Mouse (Mus musculus) stomach, embryonic 16.5 days (tissue): ENCODE measurements at regions not wholly inside any gene's neighbourhood (a gene's known extent, or its start where the extent isn't known, plus 50 kb on each side); places are given as distances from the start of the nearest gene placed in this dataset.

Source experiments
- ATAC-seq: fragments of 200-750 bp; cut with Nextera tagmentation; 2 replicates; pipeline ENCODE4 v1.8.0; 2017; ENCODE audit warnings: moderate number of reproducible peaks, moderate TSS enrichment; ENCODE audit not compliant: insufficient read depth, low FRiP score
- H3K27ac ChIP-seq: fragments of 300-500 bp; sonication (generic); 2 replicates; pipeline ENCODE4 v1.5.1; 2014; ENCODE audit warnings: low read length
- H3K27me3 ChIP-seq: fragments of 300-500 bp; sonication (generic); 2 replicates; pipeline ENCODE4 v1.6.1; 2014; ENCODE audit warnings: low read length, control low read depth, mixed read lengths; ENCODE audit not compliant: control insufficient read depth, insufficient read depth
- H3K36me3 ChIP-seq: fragments of 300-500 bp; sonication (generic); 2 replicates; pipeline ENCODE4 v1.6.1; 2014; ENCODE audit warnings: low read length; ENCODE audit not compliant: control insufficient read depth, insufficient read depth
- H3K4me1 ChIP-seq: fragments of 300-500 bp; sonication (generic); 2 replicates; pipeline ENCODE4 v1.6.1; 2014; ENCODE audit warnings: low read length, control low read depth, mixed read lengths; ENCODE audit not compliant: control insufficient read depth, insufficient read depth
- H3K4me2 ChIP-seq: fragments of 300-500 bp; sonication (generic); 2 replicates; pipeline ENCODE4 v1.6.1; 2014; ENCODE audit warnings: low read depth, low read length, mixed read lengths
- H3K4me3 ChIP-seq: fragments of 300-500 bp; sonication (generic); replicated peaks from 2 replicates; pipeline ENCODE4 v1.5.1; 2014; ENCODE audit warnings: mild to moderate bottlenecking, low read length
- H3K9ac ChIP-seq: fragments of 300-500 bp; sonication (generic); 2 replicates; pipeline ENCODE4 v1.6.1; 2014; ENCODE audit warnings: low read length
- H3K9me3 ChIP-seq: fragments of 300-500 bp; sonication (generic); replicated peaks from 2 replicates; pipeline ENCODE4 v1.6.1; 2016; ENCODE audit warnings: low read length, control low read depth; ENCODE audit not compliant: control insufficient read depth
- WGBS: fragments of 180-500 bp; shearing (Covaris S2); extraction: QIAGEN DNeasy Blood & Tissue Kit; methylation state at CpG from one replicate; pipeline ENCODE4 v1.1.7; 2014; 5-methylcytosine and 5-hydroxymethylcytosine counted together

GRCm38 (mm10) chr4:32140068-32140467 is 98.5 kb upstream of the Bach2 start:
- no peak for ATAC-seq
- 75% methylated on average over 2 of the region's 2 CpGs for WGBS

DNA sequence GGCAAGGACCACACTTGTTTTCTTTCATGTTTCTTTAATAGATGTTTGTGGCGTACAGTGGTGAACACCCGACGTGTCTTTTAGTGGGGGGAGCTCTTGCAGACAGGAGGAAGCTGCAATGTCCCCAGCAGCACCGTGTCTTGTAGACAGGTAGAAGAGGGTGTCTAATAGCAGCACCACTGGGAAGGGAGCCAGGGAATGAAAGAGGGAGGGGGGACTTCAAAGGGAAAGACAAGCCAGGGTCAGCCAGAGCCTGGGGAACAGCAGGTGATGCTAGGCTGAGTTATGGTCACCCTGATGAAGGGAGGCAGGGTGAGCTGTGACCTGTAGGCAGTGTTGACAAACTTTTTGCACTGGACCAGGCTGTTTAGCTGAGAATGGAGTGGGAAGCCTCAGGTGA is 96.4 kb upstream of the Bach2 start:
- no peak overlapping the region for H3K9ac ChIP-seq
- no peak overlapping the region for H3K27ac ChIP-seq
- peaks cover 4% of the 10 kb centered on the region for H3K4me1 ChIP-seq
- no peak overlapping the region for H3K4me3 ChIP-seq
- WGBS, result 68% methylated on average over 4 of the region's 4 CpGs
- H3K36me3 ChIP-seq, result no peaks in the 10 kb centered on the region
- H3K9me3 ChIP-seq, result no peaks in the 10 kb centered on the region
- no peak for ATAC-seq
- 0 out of 2 replicates have a peak, but pooled peaks cover 3% of the 10 kb centered on the region for H3K27me3 ChIP-seq
- no peak overlapping the region for H3K4me2 ChIP-seq

More at GRCm38 (mm10) chr4:32140068-32140467, 98.5 kb upstream of the Bach2 start:
- H3K27me3 ChIP-seq, result 0 out of 2 replicates have a peak, but pooled peaks cover 3% of the 10 kb centered on the region
- H3K4me2 ChIP-seq, result no peak overlapping the region
- H3K36me3 ChIP-seq, result no peaks in the 10 kb centered on the region
- no peak overlapping the region for H3K9ac ChIP-seq
- no peaks in the 10 kb centered on the region for H3K9me3 ChIP-seq
- peaks cover 4% of the 10 kb centered on the region for H3K4me1 ChIP-seq
- no peak overlapping the region for H3K27ac ChIP-seq
- no peak overlapping the region for H3K4me3 ChIP-seq

- WGBS, result 52% methylated on average over 1 of the region's 1 CpGs
- H3K4me3 ChIP-seq, result no peak overlapping the region
- H3K4me2 ChIP-seq, result no peak overlapping the region
- 0 out of 2 replicates have a peak, but pooled peaks cover 3% of the 10 kb centered on the region for H3K27me3 ChIP-seq
- no peaks in the 10 kb centered on the region for H3K36me3 ChIP-seq
- H3K9me3 ChIP-seq, result no peaks in the 10 kb centered on the region
- H3K4me1 ChIP-seq, result no peaks in the 10 kb centered on the region
- no peak overlapping the region for H3K9ac ChIP-seq
- ATAC-seq, result no peak
- no peak overlapping the region for H3K27ac ChIP-seq
Measured at GRCm38 (mm10) chr4:32147146-32147545, 91.5 kb upstream of the Bach2 start.

GRCm38 (mm10) chr4:32148597-32148996 is 90.0 kb upstream of the Bach2 start:
- H3K9ac ChIP-seq, result no peak overlapping the region
- 89% methylated on average over 2 of the region's 2 CpGs for WGBS
- ATAC-seq, result no peak
- H3K4me1 ChIP-seq, result no peaks in the 10 kb centered on the region
- no peak overlapping the region for H3K4me3 ChIP-seq
- no peaks in the 10 kb centered on the region for H3K36me3 ChIP-seq
- no peak overlapping the region for H3K4me2 ChIP-seq
- no peak overlapping the region for H3K27ac ChIP-seq
- H3K27me3 ChIP-seq, result no peaks in the 10 kb centered on the region
- no peaks in the 10 kb centered on the region for H3K9me3 ChIP-seq

DNA sequence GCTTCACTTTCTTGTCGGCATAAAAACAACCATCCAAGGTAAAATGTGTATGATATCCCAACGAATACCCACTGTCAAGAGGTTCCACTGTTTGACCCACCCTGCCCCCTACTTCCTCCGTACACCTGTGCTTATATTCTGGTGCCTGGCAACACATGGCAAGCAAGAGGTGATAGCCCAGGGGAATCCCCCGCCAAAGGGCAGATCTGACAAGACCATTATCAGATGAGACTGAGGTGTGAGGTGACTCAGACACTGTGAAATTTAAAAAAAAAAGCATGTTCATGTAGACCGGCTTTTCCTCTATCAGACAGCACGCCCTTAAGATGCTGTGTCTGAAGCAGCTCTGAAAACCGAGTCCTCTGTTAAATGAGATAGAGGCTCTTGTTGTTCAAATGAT is 89.4 kb upstream of the Bach2 start:
- H3K4me3 ChIP-seq, result no peak overlapping the region
- 78% methylated on average over 7 of the region's 7 CpGs for WGBS

GRCm38 (mm10) chr4:32153356-32153755 is 85.2 kb upstream of the Bach2 start:
- Histone ChIP-seq H3K9me3 (no peaks in the 10 kb centered on the region), H3K27me3 (no peaks in the 10 kb centered on the region)

More for the DNA sequence above, 89.4 kb upstream of the Bach2 start:
- Histone ChIP-seq H3K4me1 (no peaks in the 10 kb centered on the region), H3K36me3 (no peaks in the 10 kb centered on the region), H3K9me3 (no peaks in the 10 kb centered on the region), H3K27me3 (no peaks in the 10 kb centered on the region), H3K27ac (no peak overlapping the region), H3K4me2 (no peak overlapping the region), H3K9ac (no peak overlapping the region)
- no peak for ATAC-seq

GRCm38 (mm10) chr4:32156965-32157364 is 81.6 kb upstream of the Bach2 start:
- H3K4me3 ChIP-seq, result no peak overlapping the region
- no peak overlapping the region for H3K9ac ChIP-seq
- H3K4me1 ChIP-seq, result no peaks in the 10 kb centered on the region
- H3K27me3 ChIP-seq, result no peaks in the 10 kb centered on the region
- WGBS, result 51% methylated on average over 8 of the region's 8 CpGs
- no peak for ATAC-seq
- H3K9me3 ChIP-seq, result no peaks in the 10 kb centered on the region
- H3K36me3 ChIP-seq, result no peaks in the 10 kb centered on the region
- no peak overlapping the region for H3K27ac ChIP-seq
- H3K4me2 ChIP-seq, result no peak overlapping the region

More at GRCm38 (mm10) chr4:32153356-32153755, 85.2 kb upstream of the Bach2 start:
- Histone ChIP-seq H3K36me3 (no peaks in the 10 kb centered on the region), H3K9ac (no peak overlapping the region), H3K4me3 (no peak overlapping the region), H3K4me2 (no peak overlapping the region), H3K4me1 (no peaks in the 10 kb centered on the region), H3K27ac (no peak overlapping the region)
- ATAC-seq, result peak; percentile 66; the same call in 1 of the 2 replicates
- 73% methylated on average over 4 of the region's 4 CpGs for WGBS

- no peak overlapping the region for H3K27ac ChIP-seq
- H3K9ac ChIP-seq, result no peak overlapping the region
- H3K36me3 ChIP-seq, result no peaks in the 10 kb centered on the region
- WGBS, result 61% methylated on average over 5 of the region's 5 CpGs
- no peaks in the 10 kb centered on the region for H3K27me3 ChIP-seq
- H3K4me2 ChIP-seq, result no peak overlapping the region
- H3K4me1 ChIP-seq, result no peaks in the 10 kb centered on the region
- no peaks in the 10 kb centered on the region for H3K9me3 ChIP-seq
- ATAC-seq, result no peak
- H3K4me3 ChIP-seq, result no peak overlapping the region
Measured at GRCm38 (mm10) chr4:32158451-32158850, 80.2 kb upstream of the Bach2 start.

GRCm38 (mm10) chr4:32158886-32159285 is 79.7 kb upstream of the Bach2 start:
- H3K27ac ChIP-seq, result no peak overlapping the region
- no peak for ATAC-seq
- H3K4me3 ChIP-seq, result no peak overlapping the region
- 50% methylated on average over 4 of the region's 4 CpGs for WGBS
- H3K4me2 ChIP-seq, result no peak overlapping the region
- H3K9ac ChIP-seq, result no peak overlapping the region
- no peaks in the 10 kb centered on the region for H3K36me3 ChIP-seq
- H3K9me3 ChIP-seq, result no peaks in the 10 kb centered on the region
- H3K4me1 ChIP-seq, result no peaks in the 10 kb centered on the region
- H3K27me3 ChIP-seq, result no peaks in the 10 kb centered on the region

DNA sequence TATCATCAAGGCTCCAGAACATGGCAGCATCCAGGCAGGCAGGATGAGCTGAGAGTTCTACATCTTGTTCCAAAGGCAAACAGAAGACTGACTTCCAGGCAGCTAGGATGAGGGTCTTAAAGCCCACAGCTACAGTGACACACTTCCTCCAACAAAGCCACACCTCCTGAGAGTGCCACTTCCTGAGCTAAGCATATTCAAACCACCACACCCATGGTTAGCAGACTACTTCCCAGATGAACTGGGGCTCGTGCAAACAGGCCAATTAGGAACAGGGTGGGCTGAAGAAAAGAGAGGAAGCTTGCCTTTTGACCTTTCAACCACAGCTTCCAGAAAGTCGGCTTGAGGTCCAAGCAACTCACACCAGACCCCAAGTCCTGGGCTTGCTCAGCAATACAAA is 77.8 kb upstream of the Bach2 start:
- Histone ChIP-seq H3K36me3 (no peaks in the 10 kb centered on the region), H3K4me3 (no peak overlapping the region), H3K9ac (no peak overlapping the region), H3K27ac (no peak overlapping the region), H3K9me3 (no peaks in the 10 kb centered on the region), H3K27me3 (no peaks in the 10 kb centered on the region), H3K4me1 (no peaks in the 10 kb centered on the region), H3K4me2 (no peak overlapping the region)
- no peak for ATAC-seq
- 48% methylated on average over 2 of the region's 2 CpGs for WGBS
